In the genomic region with DNA sequence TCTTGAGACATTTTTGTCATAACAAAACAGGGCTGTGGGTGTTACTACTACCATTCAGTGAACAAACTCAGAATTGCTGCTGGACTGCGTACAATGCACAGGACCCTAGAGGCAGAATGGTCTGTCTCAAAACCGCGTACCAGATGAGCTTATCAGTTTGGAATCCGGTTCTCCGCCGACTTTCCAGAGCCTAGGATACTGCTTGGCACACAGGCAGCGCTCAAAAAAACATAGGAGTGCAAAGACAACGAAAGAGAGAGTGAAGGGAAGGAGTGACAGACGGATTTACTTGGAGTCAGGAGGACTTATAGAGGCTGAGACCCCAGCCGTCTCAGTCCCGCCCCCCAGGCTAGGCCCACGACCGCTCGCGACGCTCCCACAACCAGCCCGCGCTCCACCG, we compare ENCODE assay signal across 8 mouse cellular contexts. TPM values are rescaled to one million over a fixed set of nuclear protein-coding genes. Genes with fewer than 3 reads are reported as not detected.
DNase-seq lines count a peak whose midpoint lies in the region; ATAC-seq and TF ChIP-seq lines count a peak whose summit lies in the region.

No protein-coding gene starts in this region.

- WGBS in kidney, embryonic 16.5 days, result 0% methylated on average over 19 of the region's 19 CpGs
- under 1% methylated on average over 19 of the region's 19 CpGs for WGBS in hindbrain, postnatal 0 days
- WGBS in midbrain, embryonic 16.5 days, result under 1% methylated on average over 19 of the region's 19 CpGs

- no peak; the same call in 1 of the 2 replicates for TF ChIP-seq CTCF in hindbrain, postnatal 0 days (IDR thresholded peaks at IDR 0.05; ENCODE audit: low read depth)

- peak overlapping the region; percentile 91 for H3K9ac ChIP-seq in kidney, embryonic 16.5 days (replicated peaks; ENCODE audit: low read length)
- H3K9ac ChIP-seq in hindbrain, postnatal 0 days (replicated peaks; ENCODE audit: low read length), result peak overlapping the region; percentile 73
- peak overlapping the region; percentile 85 for H3K9ac ChIP-seq in midbrain, embryonic 16.5 days (ENCODE audit: low read depth, low read length)

- peaks cover 17% of the 10 kb centered on the region; the same call in 1 of the 2 replicates for H3K36me3 ChIP-seq in kidney, embryonic 16.5 days (ENCODE audit: insufficient read depth, low read length)
- no peaks in the 10 kb centered on the region for H3K36me3 ChIP-seq in hindbrain, postnatal 0 days (ENCODE audit: insufficient read depth, low read length)
- no peaks in the 10 kb centered on the region; the same call in 1 of the 2 replicates for H3K36me3 ChIP-seq in midbrain, embryonic 16.5 days (ENCODE audit: control insufficient read depth, insufficient read depth, low read length)

- peak overlapping the region; percentile 72 for H3K27ac ChIP-seq in kidney, embryonic 16.5 days (ENCODE audit: low read length)
- H3K27ac ChIP-seq in brown adipose tissue, adult 24 weeks (replicated peaks; ENCODE audit: low read depth, low read length), result peak overlapping the region; percentile 35
- peak overlapping the region; percentile 72 for H3K27ac ChIP-seq in hindbrain, postnatal 0 days
- peak overlapping the region; percentile 85 for H3K27ac ChIP-seq in midbrain, embryonic 16.5 days (ENCODE audit: low read length)

- H3K4me1 ChIP-seq in kidney, embryonic 16.5 days (ENCODE audit: insufficient read depth, low read length), result peaks cover 45% of the 10 kb centered on the region
- H3K4me1 ChIP-seq in brown adipose tissue, adult 24 weeks (ENCODE audit: control insufficient read depth, insufficient read depth, insufficient read length, low read length), result peaks cover 10% of the 10 kb centered on the region; the same call in 1 of the 2 replicates
- peaks cover 19% of the 10 kb centered on the region for H3K4me1 ChIP-seq in hindbrain, postnatal 0 days (ENCODE audit: insufficient read depth, low read length)
- H3K4me1 ChIP-seq in midbrain, embryonic 16.5 days (ENCODE audit: control insufficient read depth, insufficient read depth, low read length), result peaks cover 31% of the 10 kb centered on the region

- no peak for DNase-seq in kidney, adult 11 months
- no peak for DNase-seq in hindbrain, postnatal 0 days (ENCODE audit: low spot score)
- no peak for DNase-seq in urinary bladder, postnatal 4 days (ENCODE audit: low spot score in 2 of 2)
- DNase-seq in urinary bladder, postnatal 25 days (ENCODE audit: low spot score), result no peak
- DNase-seq in right cerebral cortex, postnatal 10 days (ENCODE audit: low spot score in 2 of 2), result no peak

- H3K4me3 ChIP-seq in kidney, embryonic 16.5 days (ENCODE audit: low read length), result peak overlapping the region; percentile 80
- H3K4me3 ChIP-seq in brown adipose tissue, adult 24 weeks (ENCODE audit: insufficient read depth, low read depth, low read length), result peak overlapping the region; percentile 72
- peak overlapping the region; percentile 69 for H3K4me3 ChIP-seq in hindbrain, postnatal 0 days (ENCODE audit: low read length)
- peak overlapping the region; percentile 74 for H3K4me3 ChIP-seq in midbrain, embryonic 16.5 days (ENCODE audit: low read depth, low read length)

- peak overlapping the region; percentile 71 for H3K4me2 ChIP-seq in kidney, embryonic 16.5 days (replicated peaks; ENCODE audit: low read depth, low read length)
- H3K4me2 ChIP-seq in hindbrain, postnatal 0 days (ENCODE audit: low read depth, low read length), result peak overlapping the region; percentile 81
- peak overlapping the region; percentile 77 for H3K4me2 ChIP-seq in midbrain, embryonic 16.5 days (ENCODE audit: low read length)

- no peak for ATAC-seq in kidney, embryonic 16.5 days (ENCODE audit: low FRiP score, low TSS enrichment)
- no peak for ATAC-seq in hindbrain, postnatal 0 days
- 0 out of 2 replicates have a peak, but pooled peaks have one; percentile 0 for ATAC-seq in midbrain, embryonic 16.5 days

- H3K27me3 ChIP-seq in kidney, embryonic 16.5 days (ENCODE audit: insufficient read depth, low read length), result no peaks in the 10 kb centered on the region
- no peaks in the 10 kb centered on the region for H3K27me3 ChIP-seq in hindbrain, postnatal 0 days (ENCODE audit: insufficient read depth, low read length)
- H3K27me3 ChIP-seq in midbrain, embryonic 16.5 days (ENCODE audit: control insufficient read depth, insufficient read depth, low read depth, low read length), result no peaks in the 10 kb centered on the region; the same call in 1 of the 2 replicates

- H3K9me3 ChIP-seq in kidney, embryonic 16.5 days (ENCODE audit: low read length), result no peaks in the 10 kb centered on the region
- no peaks in the 10 kb centered on the region for H3K9me3 ChIP-seq in hindbrain, postnatal 0 days (ENCODE audit: low read length)
- H3K9me3 ChIP-seq in midbrain, embryonic 16.5 days (replicated peaks; ENCODE audit: control insufficient read depth, low read length, poor library complexity, severe bottlenecking), result no peaks in the 10 kb centered on the region

RNA-seq across cellular contexts. Expression of a gene that starts 0.4 kb away (rescaled TPM):
- 102 and 113 TPM in 2 replicates for polyA plus RNA-seq in kidney, embryonic 16.5 days (2015; fragmentation: Nextera tagmentation; extraction: Ambion mirVana)
- polyA plus RNA-seq in brown adipose tissue, adult 24 weeks (2012; ENCODE audit: insufficient read depth, insufficient read length, missing spikeins), result 32.1 and 42.0 TPM in 2 replicates
- total RNA-seq in hindbrain, postnatal 0 days (2014; rRNA removed), result 159 and 165 TPM in 2 replicates
- polyA plus RNA-seq in hindbrain, postnatal 0 days (2015; fragmentation: Nextera tagmentation; extraction: Ambion mirVana), result 64.0 and 66.1 TPM in 2 replicates
- 103 and 104 TPM in 2 replicates for polyA plus RNA-seq in midbrain, embryonic 16.5 days (2015; fragmentation: Nextera tagmentation; extraction: Ambion mirVana)

RNA-seq across cellular contexts. Expression of a gene that starts 6.7 kb away (rescaled TPM):
- polyA plus RNA-seq in kidney, embryonic 16.5 days (2015; fragmentation: Nextera tagmentation; extraction: Ambion mirVana), result 2.8 and 3.0 TPM in 2 replicates
- not detected in 2 replicates for polyA plus RNA-seq in brown adipose tissue, adult 24 weeks (2012; ENCODE audit: insufficient read depth, insufficient read length, missing spikeins)
- 2.7 and 4.0 TPM in 2 replicates for total RNA-seq in hindbrain, postnatal 0 days (2014; rRNA removed)
- polyA plus RNA-seq in hindbrain, postnatal 0 days (2015; fragmentation: Nextera tagmentation; extraction: Ambion mirVana), result 10.6 and 14.7 TPM in 2 replicates
- polyA plus RNA-seq in midbrain, embryonic 16.5 days (2015; fragmentation: Nextera tagmentation; extraction: Ambion mirVana), result 9.1 and 14.7 TPM in 2 replicates

RNA-seq across cellular contexts. Expression of a gene that starts 22.3 kb away (rescaled TPM):
- 22.5 and 24.3 TPM in 2 replicates for polyA plus RNA-seq in kidney, embryonic 16.5 days (2015; fragmentation: Nextera tagmentation; extraction: Ambion mirVana)
- polyA plus RNA-seq in brown adipose tissue, adult 24 weeks (2012; ENCODE audit: insufficient read depth, insufficient read length, missing spikeins), result 8.2 and 10.1 TPM in 2 replicates
- 87.9 and 99.2 TPM in 2 replicates for total RNA-seq in hindbrain, postnatal 0 days (2014; rRNA removed)
- polyA plus RNA-seq in hindbrain, postnatal 0 days (2015; fragmentation: Nextera tagmentation; extraction: Ambion mirVana), result 14.9 and 16.0 TPM in 2 replicates
- polyA plus RNA-seq in midbrain, embryonic 16.5 days (2015; fragmentation: Nextera tagmentation; extraction: Ambion mirVana), result 20.1 and 22.4 TPM in 2 replicates

RNA-seq across cellular contexts. Expression of a gene that starts 38.9 kb away (rescaled TPM):
- 1.5 and 2.2 TPM in 2 replicates for polyA plus RNA-seq in kidney, embryonic 16.5 days (2015; fragmentation: Nextera tagmentation; extraction: Ambion mirVana)
- not detected in 2 replicates for polyA plus RNA-seq in brown adipose tissue, adult 24 weeks (2012; ENCODE audit: insufficient read depth, insufficient read length, missing spikeins)
- 152 and 163 TPM in 2 replicates for total RNA-seq in hindbrain, postnatal 0 days (2014; rRNA removed)
- 42.1 and 43.7 TPM in 2 replicates for polyA plus RNA-seq in hindbrain, postnatal 0 days (2015; fragmentation: Nextera tagmentation; extraction: Ambion mirVana)
- 43.6 and 45.7 TPM in 2 replicates for polyA plus RNA-seq in midbrain, embryonic 16.5 days (2015; fragmentation: Nextera tagmentation; extraction: Ambion mirVana)

RNA-seq across cellular contexts. Expression of a gene that starts 48.4 kb away (rescaled TPM):
- polyA plus RNA-seq in kidney, embryonic 16.5 days (2015; fragmentation: Nextera tagmentation; extraction: Ambion mirVana), result 39.3 and 40.2 TPM in 2 replicates
- 6.6 and 9.8 TPM in 2 replicates for polyA plus RNA-seq in brown adipose tissue, adult 24 weeks (2012; ENCODE audit: insufficient read depth, insufficient read length, missing spikeins)
- 45.9 and 55.3 TPM in 2 replicates for total RNA-seq in hindbrain, postnatal 0 days (2014; rRNA removed)
- polyA plus RNA-seq in hindbrain, postnatal 0 days (2015; fragmentation: Nextera tagmentation; extraction: Ambion mirVana), result 26.3 and 26.4 TPM in 2 replicates
- 36.5 and 37.2 TPM in 2 replicates for polyA plus RNA-seq in midbrain, embryonic 16.5 days (2015; fragmentation: Nextera tagmentation; extraction: Ambion mirVana)

Comparison
In these comparisons a context has a peak if more than half of its experiments do, and no peak if none do; other contexts are left out.
1. H3K27ac ChIP-seq: peak in every context shown above with its lines; median percentile 85 in midbrain, embryonic 16.5 days; 72 in kidney, embryonic 16.5 days; 72 in hindbrain, postnatal 0 days; 35 in brown adipose tissue, adult 24 weeks.